Mouse (Mus musculus): ENCODE measurements around the gene Cd52. TPM values are rescaled to one million over a fixed set of nuclear protein-coding genes. Genes with fewer than 3 reads are reported as not detected.

Cd52 gene
- total RNA-seq, 2 experiments from 2014 or later: 3.5 to 10.3 TPM

GRCm38 (mm10) chr4:134120192-134120805 is 25.4 kb upstream of the Cd52 start:
- intact Hi-C loops (cut with DNase I): no loop called here
- DNase-seq: no peak

DNA sequence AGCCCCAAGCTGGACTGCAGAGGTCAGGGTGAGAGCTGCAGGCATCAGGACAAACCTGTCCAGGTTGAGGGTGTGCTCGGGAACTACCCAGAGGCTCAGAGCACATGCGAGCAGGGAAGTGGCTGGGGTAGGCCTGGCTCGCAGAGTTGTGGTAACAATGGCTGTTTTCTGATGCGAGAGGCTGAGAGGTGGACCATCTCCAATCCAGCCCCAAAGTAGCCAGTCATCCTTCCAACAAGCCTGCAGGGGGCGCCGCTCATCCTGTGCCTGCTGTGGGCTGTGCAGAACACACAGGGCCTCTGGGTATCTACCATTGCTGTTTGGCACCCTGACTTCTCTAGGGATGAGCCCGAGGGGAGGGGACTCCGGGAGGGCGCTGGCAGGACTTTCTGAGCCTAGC is 24.8 kb upstream of the Cd52 start:
- no peak for DNase-seq
- intact Hi-C loops (cut with DNase I): no loop called here

DNA sequence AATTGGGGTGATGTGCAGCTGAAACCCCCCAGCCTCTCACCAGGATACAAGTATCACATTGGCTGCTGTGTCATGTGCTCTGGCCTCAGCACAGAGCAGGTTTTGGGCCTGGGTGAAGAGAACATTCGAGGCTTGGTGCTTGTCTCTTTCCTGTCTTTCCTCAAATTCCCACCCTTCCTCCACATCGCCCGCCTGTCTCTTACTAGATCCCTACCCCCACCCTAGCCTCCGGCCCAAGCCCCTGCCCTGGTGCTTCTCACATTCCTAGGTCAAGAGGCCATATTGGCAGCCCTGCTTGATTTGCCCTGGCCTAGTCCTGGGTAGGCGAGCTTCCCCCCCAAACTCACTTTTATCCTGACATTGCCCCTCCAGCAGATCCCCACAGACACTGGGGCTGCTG is 24.2 kb upstream of the Cd52 start:
- intact Hi-C loops (cut with DNase I): no loop called here
- DNase-seq: no peak

- no peak for DNase-seq
- intact Hi-C loops (cut with DNase I): no loop called here
Observed at GRCm38 (mm10) chr4:134118126-134118800, 23.4 kb upstream of the Cd52 start.

DNA sequence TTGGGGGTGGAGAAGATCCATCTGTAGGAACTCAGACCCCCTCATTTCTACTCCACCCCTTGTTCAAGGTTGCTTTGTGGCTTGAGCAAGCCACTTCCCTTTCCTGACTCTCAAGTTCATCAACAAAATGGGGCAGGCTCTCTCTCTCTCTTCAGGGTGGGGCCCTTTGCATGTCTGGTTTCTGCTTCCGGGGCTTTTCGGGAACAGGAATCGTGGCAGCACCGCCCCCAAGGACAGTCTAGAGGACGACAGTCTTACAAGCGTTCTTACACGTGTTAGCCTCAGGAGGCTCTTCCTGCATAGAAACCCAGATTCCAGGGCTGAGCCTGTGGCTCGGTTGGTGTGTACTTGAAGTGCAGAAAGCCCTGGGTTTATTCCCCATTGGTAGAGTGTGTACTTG is 22.1 kb upstream of the Cd52 start:
- no peak for DNase-seq
- intact Hi-C loops (cut with DNase I): no loop called here

- intact Hi-C loops (cut with DNase I): no loop called here
- DNase-seq: no peak
Observed at GRCm38 (mm10) chr4:134116501-134116900, 21.6 kb upstream of the Cd52 start.

DNA sequence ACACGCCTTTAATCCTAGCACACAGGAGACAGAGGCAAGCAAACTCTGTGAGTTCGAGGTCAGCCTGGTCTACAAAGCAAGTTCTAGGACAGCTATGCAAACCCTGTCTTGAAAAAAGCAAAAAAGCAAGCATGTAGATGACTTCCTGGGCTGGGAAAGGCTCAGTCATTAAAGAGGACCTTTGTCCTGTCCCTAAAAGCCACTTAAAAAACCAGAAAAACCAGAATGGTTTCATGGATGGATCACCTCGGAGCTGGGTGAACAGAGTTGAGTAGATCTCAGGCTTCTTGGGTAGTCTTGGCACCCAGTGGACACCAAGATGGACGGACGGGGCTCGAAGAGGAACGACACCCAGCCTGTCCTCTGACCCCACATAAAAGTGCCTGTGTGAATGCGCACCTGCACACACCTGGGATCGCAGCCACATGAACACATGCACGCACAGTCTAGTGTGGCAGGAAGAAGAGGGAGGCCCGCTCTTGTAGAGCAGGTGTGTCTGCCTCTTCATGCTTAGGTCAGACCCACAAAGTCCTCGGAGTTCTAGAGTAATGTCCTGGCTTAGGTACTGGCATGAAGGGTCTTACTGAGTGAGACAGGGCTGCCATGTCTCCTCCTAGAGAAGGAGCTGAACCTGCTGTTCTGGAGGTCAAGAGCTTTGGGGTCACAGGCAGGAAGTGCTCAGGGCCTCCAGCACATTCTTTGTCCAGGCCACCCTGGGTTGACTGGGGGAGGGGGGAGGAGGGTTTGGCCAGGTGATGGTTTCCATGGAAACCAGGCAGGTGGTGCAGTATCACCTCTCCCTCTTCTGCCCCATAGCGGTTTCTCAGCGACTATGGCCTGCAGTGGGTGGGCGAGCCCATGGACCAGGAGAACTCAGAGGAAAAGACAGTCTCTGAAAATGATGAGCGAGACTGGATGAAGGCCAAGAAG is 20.6 kb upstream of the Cd52 start:
- intact Hi-C loops (cut with DNase I): no loop called here
- no peak for DNase-seq

DNA sequence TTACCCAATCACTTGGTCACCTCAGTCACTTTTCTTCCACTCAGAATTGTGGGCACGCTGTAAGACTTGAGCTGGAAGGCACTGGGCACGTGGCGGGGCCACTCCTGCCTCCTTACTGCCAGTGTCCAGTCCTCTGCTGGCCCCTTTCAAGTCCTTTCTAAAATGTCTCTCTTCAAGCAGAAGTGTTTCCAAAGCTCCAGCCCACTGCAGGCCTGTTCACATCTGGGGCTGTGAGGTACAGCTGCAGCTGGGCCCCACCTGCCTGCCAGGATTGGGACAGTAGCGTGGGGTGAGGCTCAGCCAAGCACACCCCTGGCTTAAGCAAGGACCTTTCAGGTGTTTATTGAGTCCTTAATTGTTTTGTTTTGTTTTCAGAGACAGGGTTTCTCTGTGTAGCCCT is 19.2 kb upstream of the Cd52 start:
- intact Hi-C loops (cut with DNase I): no loop called here

GRCm38 (mm10) chr4:134113356-134113994 is 18.6 kb upstream of the Cd52 start:
- intact Hi-C loops (cut with DNase I): no loop called here
- no peak for DNase-seq

More for the DNA sequence above, 19.2 kb upstream of the Cd52 start:
- DNase-seq: no peak

- intact Hi-C loops (cut with DNase I): no loop called here
- DNase-seq: no peak
Observed at GRCm38 (mm10) chr4:134112403-134112802, 17.5 kb upstream of the Cd52 start.

GRCm38 (mm10) chr4:134110653-134111052 is 15.8 kb upstream of the Cd52 start:
- intact Hi-C loops (cut with DNase I): no loop called here
- DNase-seq: no peak

DNA sequence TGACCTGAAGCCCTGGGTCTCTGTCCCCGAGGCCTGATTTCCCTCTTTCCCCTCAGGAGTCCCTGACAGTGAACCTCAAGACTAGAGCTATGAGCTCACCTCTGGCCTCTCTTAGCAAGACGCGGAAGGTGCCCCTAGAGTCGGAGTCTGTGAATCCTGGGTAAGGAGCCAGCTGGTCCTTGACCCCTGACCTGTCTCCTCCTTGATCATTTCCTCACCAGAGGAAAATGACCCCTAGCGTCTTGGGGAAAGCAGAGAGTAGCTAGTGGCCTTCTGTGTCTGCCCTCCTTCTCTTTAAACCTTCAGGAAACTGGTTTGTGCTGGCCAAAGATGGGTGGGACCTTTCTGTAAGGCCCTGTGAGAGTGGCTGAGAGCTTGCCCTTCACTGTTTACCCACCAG is 13.3 kb upstream of the Cd52 start:
- no peak for DNase-seq
- intact Hi-C loops (cut with DNase I): no loop called here

GRCm38 (mm10) chr4:134107730-134108129 is 12.8 kb upstream of the Cd52 start:
- intact Hi-C loops (cut with DNase I): no loop called here

GRCm38 (mm10) chr4:134106105-134106504 is 11.2 kb upstream of the Cd52 start:
- intact Hi-C loops (cut with DNase I): no loop called here
- DNase-seq: no peak

More at GRCm38 (mm10) chr4:134107730-134108129, 12.8 kb upstream of the Cd52 start:
- DNase-seq: no peak

GRCm38 (mm10) chr4:134102742-134103119 is 7.8 kb upstream of the Cd52 start:
- DNase-seq: no peak
- intact Hi-C loops (cut with DNase I): no loop called here

DNA sequence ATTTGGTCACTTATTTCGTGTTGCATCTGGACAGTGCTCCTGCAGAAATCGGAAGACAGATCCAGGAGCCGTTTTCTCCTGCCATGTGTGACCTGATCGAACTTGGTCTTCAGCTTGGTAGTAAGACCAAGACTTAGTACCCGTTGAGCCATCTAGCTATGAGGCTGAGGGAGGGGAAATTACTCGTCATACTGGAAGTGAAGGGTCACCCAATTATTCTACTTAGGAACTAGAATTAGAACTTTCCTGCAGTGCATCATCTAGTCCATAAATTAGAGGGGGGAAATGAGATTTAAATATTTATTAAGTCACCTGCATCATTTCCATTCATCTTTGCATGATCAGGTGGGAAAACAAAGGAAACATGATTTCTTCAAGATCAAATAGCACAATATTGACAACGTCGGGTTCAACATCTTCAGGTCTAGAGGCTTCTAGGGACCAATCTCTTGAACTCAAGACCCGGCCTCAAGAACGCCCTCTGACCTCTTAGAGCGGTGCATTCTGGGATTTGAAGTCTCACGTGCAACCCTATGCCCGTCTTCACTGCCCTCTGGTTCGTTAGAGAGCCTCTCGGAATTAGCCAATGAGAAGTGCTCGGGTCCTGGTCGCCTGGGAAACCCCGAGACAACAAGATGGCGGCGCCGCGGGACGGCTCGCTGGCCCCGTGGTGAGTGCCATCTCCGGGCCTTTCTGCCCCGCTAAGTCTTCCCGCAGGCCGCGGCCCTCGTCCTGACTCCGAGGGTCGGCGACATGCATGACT is 7.3 kb upstream of the Cd52 start, which contains the start of gene Ubxn11:
Gene Ubxn11 (plus strand): TSS at position 592 of the 763 bp plus-strand sequence.
- DNase-seq: peak; percentile 75 to 84
- intact Hi-C loops (cut with DNase I): no loop called here

- no peak for DNase-seq
- intact Hi-C loops (cut with DNase I): no loop called here
Observed at GRCm38 (mm10) chr4:134100245-134100644, 5.4 kb upstream of the Cd52 start.

GRCm38 (mm10) chr4:134098628-134099027 is 3.7 kb upstream of the Cd52 start:
- intact Hi-C loops (cut with DNase I): no loop called here
- DNase-seq: peak in 1 of 2 experiments; percentile 20

DNA sequence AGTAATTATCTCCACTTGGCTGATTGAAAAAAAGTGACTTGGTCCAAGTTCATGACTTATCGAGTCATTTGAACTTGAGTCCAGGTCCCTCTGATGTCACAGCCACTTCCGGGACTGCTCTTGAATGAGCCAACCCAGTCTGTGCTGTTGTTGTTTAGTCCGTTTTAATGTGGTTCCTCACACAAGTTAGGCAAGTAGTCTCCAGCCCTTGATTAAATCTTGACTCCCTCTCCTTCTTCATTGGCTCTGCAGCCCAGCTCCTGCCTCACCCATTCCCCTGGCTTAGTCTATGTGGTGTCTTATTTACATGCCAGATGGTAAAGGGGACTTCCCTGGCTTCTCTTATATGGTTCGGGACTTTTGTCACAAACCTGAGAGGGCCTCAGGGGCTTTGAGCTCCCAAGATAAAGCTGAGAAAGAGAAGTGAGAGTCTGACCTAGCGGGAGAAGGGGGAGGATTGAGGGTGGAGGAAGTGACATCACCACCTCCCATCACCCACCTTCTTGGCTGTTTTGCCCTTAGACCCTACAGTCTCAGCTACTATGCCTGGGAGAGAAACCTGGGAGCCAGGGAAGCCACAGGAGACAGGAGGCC is 2.2 kb upstream of the Cd52 start:
- DNase-seq: no peak
- intact Hi-C loops (cut with DNase I): no loop called here

DNA sequence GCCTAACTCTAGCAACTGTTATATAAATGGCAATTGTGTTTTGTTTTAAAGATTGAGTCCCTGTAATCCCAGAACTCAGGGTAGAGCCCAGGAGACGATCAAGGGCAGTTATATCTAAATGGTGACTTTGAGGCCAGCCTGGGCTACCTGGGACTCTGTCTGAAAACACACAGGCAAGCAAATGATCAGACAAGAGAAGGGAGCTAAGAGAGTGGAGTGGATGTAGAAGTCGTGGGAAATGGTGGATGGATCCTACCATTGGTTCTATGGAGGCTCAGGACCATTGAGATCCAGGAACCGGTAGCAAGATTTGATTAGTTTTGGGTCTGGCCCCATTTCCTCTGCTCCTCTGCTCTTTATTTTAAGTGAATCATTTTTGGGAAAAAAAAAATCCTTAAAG is 1.2 kb upstream of the Cd52 start:
- intact Hi-C loops (cut with DNase I): no loop called here
- DNase-seq: no peak
